Mouse (Mus musculus) neural tube, embryonic 14.5 days (tissue): ENCODE data around the gene Ano8. TPM values are rescaled to one million over a fixed set of nuclear protein-coding genes. Genes with fewer than 3 reads are reported as not detected.
"Not testable (repeated sequence)": the region's sequence is repeated elsewhere in the genome, so short reads cannot be mapped to it uniquely, and the experiment has no call there.

ENCODE experiments used
- ATAC-seq: fragments of 200-750 bp; cut with Nextera tagmentation; 2 replicates; pipeline ENCODE4 v1.8.0; 2017; ENCODE audit warnings: low read depth, mild to moderate bottlenecking, moderate TSS enrichment, moderate library complexity
- H3K27ac ChIP-seq: fragments of 300-500 bp; sonication (generic); 2 replicates; pipeline ENCODE4 v1.5.1; 2014; ENCODE audit warnings: low read depth, mild to moderate bottlenecking, control low read depth, low read length, moderate library complexity, mixed read lengths
- H3K27me3 ChIP-seq: fragments of 300-500 bp; sonication (generic); 2 replicates; pipeline ENCODE4 v1.6.1; 2014; ENCODE audit warnings: low read length; ENCODE audit not compliant: control insufficient read depth, insufficient read depth
- H3K36me3 ChIP-seq: fragments of 300-500 bp; sonication (generic); 2 replicates; pipeline ENCODE4 v1.6.1; 2014; ENCODE audit warnings: low read length, mixed read lengths; ENCODE audit not compliant: control insufficient read depth, insufficient read depth
- H3K4me1 ChIP-seq: fragments of 300-500 bp; sonication (generic); 2 replicates; pipeline ENCODE4 v1.6.1; 2014; ENCODE audit warnings: low read length; ENCODE audit not compliant: control insufficient read depth, insufficient read depth
- H3K4me2 ChIP-seq: fragments of 300-500 bp; sonication (generic); 2 replicates; pipeline ENCODE4 v1.6.1; 2014; ENCODE audit warnings: mild to moderate bottlenecking, low read depth, low read length, control low read depth
- H3K4me3 ChIP-seq: fragments of 300-500 bp; sonication (generic); 2 replicates; pipeline ENCODE4 v1.5.1; 2014; ENCODE audit warnings: low read depth, low read length, control low read depth, mixed read lengths
- H3K9ac ChIP-seq: fragments of 300-500 bp; sonication (generic); replicated peaks from 2 replicates; pipeline ENCODE4 v1.6.1; 2014; ENCODE audit warnings: low read depth, mild to moderate bottlenecking, control low read depth, low read length, mixed read lengths
- H3K9me3 ChIP-seq: fragments of 300-500 bp; sonication (generic); 2 replicates; pipeline ENCODE4 v1.6.1; 2016; ENCODE audit warnings: low read length; ENCODE audit not compliant: control insufficient read depth
- WGBS: fragments of 180-500 bp; shearing (Covaris S2); extraction: QIAGEN DNeasy Blood & Tissue Kit; methylation state at CpG from one replicate; pipeline ENCODE4 v1.1.7; 2014; 5-methylcytosine and 5-hydroxymethylcytosine counted together
- polyA plus RNA-seq: library from polyadenylated mRNA; unstranded; fragments of >200 nt; fragmentation: Nextera tagmentation; extraction: Ambion mirVana; gene quantifications from 2 replicates; pipeline ENCODE4 v1.2.1, GENCODE M21; 2014

Gene Ano8
- polyA plus RNA-seq: 6.9 and 8.4 TPM in 2 replicates

DNA sequence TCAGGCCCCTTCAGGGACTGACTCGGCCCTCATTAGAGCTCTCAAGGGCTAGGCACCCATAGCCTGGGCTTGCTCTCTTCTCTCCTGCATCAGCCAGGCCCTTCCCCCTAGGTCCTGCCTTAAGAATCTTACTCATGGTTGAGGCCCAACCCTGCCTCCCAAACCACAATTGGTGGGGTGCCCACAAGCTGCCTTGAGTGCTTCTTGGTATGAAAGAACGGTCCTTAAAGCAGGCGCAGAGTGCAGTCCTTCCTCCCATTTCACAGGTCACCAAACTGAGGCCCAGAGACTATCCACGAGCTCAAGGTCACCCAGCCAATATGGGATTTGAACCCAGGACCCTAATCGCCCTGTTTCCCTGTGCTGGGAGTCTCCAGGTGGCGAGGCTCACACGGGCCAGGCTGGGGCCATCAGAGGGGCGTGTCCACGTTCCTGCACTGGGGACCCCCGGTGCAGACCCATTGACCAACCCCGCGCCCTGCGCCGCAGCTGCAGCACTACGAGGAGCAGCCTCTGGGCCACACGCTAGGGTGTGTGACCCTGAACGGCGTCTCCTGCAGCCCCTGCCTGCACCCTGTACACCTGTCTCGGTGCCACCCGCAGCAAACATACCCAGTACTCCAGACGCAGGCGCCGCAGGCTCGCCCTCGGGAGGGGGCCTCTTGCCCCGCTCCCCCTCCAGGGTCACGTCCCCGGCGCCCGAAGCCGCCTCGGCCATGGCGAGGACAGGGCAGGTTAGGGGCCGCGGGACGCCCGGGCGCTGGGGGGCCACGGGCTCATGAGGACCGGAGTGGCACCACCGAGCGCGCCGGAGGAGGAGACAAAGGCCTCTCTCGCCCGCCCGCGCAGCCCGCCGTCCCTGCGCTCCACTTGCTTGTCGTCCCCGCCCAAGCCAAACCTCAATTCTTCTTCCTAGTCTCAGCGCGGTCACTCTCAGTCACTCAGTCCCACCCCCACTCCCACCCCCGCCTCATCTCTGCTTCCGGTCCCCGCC lies at the start of gene Ano8:
TSS of gene Ano8 (minus strand) at position 822 of the 994 bp plus-strand sequence.
- Histone ChIP-seq H3K27ac (peak within 1 kb of the TSS; percentile 82), H3K36me3 (peaks cover 15% of the 10 kb centered on the region; the same call in 1 of the 2 replicates), H3K27me3 (no peaks in the 10 kb centered on the region), H3K4me2 (peak within 1 kb of the TSS; percentile 84), H3K4me1 (peaks cover 14% of the 10 kb centered on the region), H3K9ac (peak within 1 kb of the TSS; percentile 95), H3K9me3 (no peaks in the 10 kb centered on the region), H3K4me3 (peak within 1 kb of the TSS; percentile 81)
- peak; percentile 76 for ATAC-seq
- 5% methylated on average over 47 of the region's 58 CpGs for WGBS

DNA sequence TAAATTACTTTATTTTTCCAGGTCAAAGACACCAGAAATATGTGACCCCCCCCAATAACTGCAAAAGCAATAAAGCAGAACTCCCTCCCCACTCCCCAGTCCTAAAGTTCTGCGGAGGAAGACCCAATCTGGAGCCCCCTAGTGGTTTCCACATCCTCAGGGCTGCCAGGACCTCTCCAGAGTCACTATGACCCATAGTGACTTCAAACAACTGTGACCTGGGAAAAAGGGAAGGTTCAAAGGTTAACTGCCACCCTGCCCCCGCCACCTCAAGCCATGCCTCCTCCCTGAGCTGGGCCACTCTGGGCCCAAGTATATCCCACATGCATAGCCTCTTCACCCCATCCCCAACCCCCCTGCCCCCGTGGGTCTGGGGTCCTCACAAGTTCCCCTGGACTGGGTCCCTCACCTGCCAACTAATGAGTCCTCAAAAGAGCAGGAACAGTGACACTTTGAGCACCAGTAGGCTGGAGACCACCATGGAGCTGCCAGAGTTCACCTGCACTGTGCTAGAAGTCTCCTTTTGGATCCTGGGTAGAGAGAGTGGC lies 48.6 kb upstream of the Ano8 start:
- H3K4me1 ChIP-seq: no peaks in the 10 kb centered on the region
- H3K4me2 ChIP-seq: no peak overlapping the region
- H3K36me3 ChIP-seq: no peaks in the 10 kb centered on the region
- peaks cover 5% of the 10 kb centered on the region for H3K27me3 ChIP-seq
- H3K4me3 ChIP-seq: no peak overlapping the region
- no peak overlapping the region for H3K9ac ChIP-seq
- 38% methylated on average over 3 of the region's 3 CpGs for WGBS
- no peaks in the 10 kb centered on the region for H3K9me3 ChIP-seq
- H3K27ac ChIP-seq: no peak overlapping the region
- ATAC-seq: no peak

DNA sequence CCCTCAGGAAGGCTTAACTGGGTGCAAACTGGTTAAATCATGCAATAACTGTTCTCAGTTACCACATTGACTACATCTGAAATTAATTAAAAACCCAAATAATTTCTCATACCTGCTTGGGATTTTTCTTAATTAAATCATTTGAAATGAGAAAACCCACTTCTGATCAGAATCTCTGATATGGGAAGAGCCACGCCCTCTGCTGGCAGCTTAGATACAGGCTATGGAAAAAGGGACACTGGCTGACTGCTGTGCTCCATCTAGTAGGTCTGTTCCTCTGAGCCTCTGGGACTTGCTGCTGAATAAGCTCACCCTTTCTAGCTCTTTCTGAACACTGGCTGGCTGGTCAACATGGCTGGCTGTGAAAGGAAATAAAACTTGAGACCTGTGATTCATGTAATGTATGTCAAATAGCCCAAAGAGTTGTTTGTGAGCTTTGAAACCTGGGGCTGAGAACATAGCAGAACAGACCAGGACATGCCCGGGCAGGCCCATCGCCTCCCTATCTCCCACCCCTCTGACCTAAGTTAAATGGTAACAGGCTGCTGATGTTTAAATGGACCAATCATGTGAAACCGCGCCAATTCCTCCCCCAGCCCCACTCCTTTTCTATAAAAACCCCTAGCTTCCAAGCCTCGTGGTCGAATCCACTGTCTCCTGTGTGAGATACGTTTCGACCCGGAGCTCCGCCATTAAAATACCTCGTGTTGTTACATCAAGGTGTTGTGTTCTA lies 45.1 kb upstream of the Ano8 start:
- 75% methylated on average over 5 of the region's 12 CpGs for WGBS
- not testable (repeated sequence) for H3K36me3 ChIP-seq, H3K4me1 ChIP-seq

DNA sequence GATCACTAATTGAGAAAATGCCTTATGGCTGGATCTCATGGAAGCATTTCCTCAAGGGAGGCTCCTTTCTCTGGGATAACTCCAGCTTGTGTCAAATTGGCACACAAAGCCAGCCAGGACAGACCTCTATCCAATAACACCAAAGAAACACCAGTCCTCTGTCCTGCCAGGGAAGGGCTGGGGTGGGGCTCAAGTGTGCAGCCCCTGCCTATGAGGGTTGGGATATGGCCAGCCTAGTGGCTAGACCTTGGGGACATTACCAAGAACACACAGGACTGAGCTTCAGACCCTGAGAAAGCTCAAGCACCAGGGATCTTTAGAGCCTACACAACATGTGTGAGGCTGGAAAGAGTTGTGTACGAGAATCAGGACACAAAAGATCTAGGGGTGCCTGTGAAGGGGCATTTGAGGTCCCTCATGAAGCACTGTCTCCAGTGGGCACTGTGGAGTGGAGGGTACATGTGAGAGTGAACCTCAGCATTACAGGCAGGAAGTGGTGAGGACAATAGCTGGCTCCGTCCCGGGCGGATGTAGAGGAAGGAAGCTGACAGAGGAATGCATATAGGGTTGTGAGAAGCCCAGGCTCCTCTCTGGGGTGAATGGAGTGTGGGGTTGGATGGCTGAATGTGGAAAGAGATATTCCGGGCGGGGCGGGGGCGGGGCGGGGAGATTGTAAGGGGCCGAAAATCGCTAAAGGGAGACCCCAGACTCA lies 42.8 kb upstream of the Ano8 start:
- no peak for ATAC-seq
- no peak overlapping the region for H3K4me3 ChIP-seq

More for the DNA sequence above, 45.1 kb upstream of the Ano8 start:
- not testable (repeated sequence) for H3K4me2 ChIP-seq, H3K9ac ChIP-seq, ATAC-seq, H3K27me3 ChIP-seq, H3K27ac ChIP-seq, H3K9me3 ChIP-seq, H3K4me3 ChIP-seq

DNA sequence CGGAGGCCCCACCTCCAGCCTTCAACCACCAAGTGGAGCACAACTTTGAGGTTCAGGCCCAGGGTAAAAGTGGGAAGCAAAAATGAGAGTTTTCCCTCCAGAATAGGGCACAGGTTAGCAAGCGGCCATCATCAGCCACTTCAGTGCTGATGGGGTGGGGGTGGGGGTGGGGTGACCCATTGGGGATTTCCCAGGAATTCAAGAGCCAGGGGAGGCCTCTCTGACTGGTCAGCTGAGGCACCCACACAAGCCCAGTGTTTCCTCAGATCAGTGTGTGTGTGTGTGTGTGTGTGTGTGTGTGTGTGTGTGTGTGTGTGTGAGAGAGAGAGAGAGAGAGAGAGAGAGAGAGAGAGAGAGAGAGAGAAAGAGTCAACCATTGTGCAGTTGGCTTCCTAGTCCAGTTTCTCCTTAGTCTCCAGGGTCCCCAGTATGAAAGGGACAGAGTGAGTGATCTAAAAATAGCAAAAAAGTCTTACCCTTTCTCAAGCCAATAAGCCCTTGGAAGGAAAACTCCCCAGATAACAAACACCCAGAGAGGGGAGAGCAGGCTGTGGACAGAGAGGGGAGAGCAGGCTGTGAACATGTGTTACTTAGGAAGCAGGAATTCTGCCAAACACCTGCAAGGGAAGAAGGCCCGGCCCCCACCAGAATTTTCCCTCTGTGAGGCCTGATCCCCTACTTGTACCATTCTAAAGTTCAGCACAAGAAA lies 41.6 kb upstream of the Ano8 start:
- Histone ChIP-seq H3K36me3 (no peaks in the 10 kb centered on the region), H3K4me1 (0 out of 2 replicates have a peak, but pooled peaks cover 4% of the 10 kb centered on the region), H3K27ac (no peak overlapping the region), H3K27me3 (peaks cover 9% of the 10 kb centered on the region), H3K9ac (no peak overlapping the region), H3K4me2 (no peak overlapping the region), H3K4me3 (no peak overlapping the region), H3K9me3 (no peaks in the 10 kb centered on the region)
- no peak for ATAC-seq
- WGBS: 51% methylated on average over 3 of the region's 3 CpGs

More for the DNA sequence above, 42.8 kb upstream of the Ano8 start:
- Histone ChIP-seq H3K9ac (no peak overlapping the region), H3K27ac (no peak overlapping the region), H3K4me1 (0 out of 2 replicates have a peak, but pooled peaks cover 4% of the 10 kb centered on the region), H3K27me3 (peaks cover 9% of the 10 kb centered on the region), H3K4me2 (no peak overlapping the region), H3K9me3 (no peaks in the 10 kb centered on the region), H3K36me3 (no peaks in the 10 kb centered on the region)
- 84% methylated on average over 11 of the region's 11 CpGs for WGBS

DNA sequence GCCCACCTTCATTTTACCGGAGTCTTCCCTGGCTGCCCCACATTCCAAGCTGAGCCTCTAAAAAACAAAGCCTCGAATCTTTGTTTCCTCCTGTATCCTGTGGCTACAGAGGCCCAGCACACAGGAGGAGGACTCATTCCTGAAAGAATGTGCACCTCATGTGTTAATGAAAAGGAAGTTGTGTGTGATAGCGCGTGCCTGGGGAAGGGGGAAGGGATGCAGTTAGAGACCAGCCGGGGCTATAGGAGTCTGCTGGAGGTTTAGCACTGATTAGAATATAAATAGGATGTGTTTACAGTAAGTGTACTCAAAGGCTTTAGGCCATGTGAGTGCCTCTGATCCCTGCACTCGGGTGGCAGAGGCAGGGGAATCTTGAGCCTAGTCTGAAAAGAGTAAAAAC lies 40.5 kb upstream of the Ano8 start:
- Histone ChIP-seq H3K4me1 (0 out of 2 replicates have a peak, but pooled peaks cover 4% of the 10 kb centered on the region), H3K9me3 (no peaks in the 10 kb centered on the region), H3K27ac (no peak overlapping the region), H3K4me3 (no peak overlapping the region), H3K9ac (no peak overlapping the region), H3K4me2 (no peak overlapping the region), H3K27me3 (peaks cover 9% of the 10 kb centered on the region), H3K36me3 (no peaks in the 10 kb centered on the region)
- WGBS: 6% methylated on average over 6 of the region's 6 CpGs
- ATAC-seq: no peak

DNA sequence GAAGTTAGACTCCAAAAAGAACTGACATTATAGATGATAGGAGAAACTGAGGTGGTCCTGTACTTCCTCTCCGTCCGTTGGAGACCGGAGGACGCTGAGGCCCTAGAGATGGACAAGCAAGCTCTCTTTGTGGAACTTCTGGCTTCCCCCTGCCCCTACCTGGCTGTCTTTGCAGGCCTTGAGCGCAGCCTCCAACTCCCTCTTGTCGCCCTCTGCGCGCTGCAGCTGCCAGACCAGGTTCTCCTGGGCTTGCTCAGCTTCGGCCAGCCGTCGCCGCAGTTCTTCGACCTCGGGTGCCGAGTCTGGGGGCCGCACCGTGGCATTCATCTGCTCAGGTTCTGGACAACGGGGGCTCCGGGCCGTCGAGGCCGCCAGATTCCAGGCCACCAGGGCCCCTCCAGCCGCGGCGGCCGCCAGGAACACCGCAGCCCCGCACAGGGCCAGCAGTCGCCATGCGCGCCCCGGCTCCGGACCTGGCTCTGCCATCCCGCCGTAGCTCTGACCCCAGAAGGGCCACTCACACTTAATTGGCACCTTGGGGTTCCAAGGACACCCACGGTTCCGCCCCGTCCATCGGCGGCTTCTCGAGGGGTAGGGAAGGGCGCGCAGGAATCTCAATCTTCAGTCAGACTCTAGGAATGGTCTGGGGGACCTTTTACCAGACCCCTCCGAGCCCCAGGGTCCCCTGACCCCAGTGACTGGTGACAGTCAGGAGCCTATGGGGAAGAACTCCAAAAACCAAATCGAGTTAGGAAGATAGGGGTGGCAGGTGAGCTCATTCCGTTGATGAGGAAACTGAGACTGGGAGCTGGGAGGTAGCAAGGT lies 39.7 kb upstream of the Ano8 start, which contains the start of gene Ccdc194:
TSS of gene Ccdc194 (minus strand) at position 486 of the 825 bp plus-strand sequence.
- Histone ChIP-seq H3K27ac (no peak within 1 kb of the TSS), H3K9ac (no peak within 1 kb of the TSS), H3K36me3 (no peaks in the 10 kb centered on the region), H3K4me1 (0 out of 2 replicates have a peak, but pooled peaks cover 4% of the 10 kb centered on the region), H3K4me3 (no peak within 1 kb of the TSS), H3K9me3 (no peaks in the 10 kb centered on the region), H3K27me3 (peaks cover 9% of the 10 kb centered on the region), H3K4me2 (no peak within 1 kb of the TSS)
- WGBS: 12% methylated on average over 46 of the region's 46 CpGs
- no peak for ATAC-seq
